ENCODE assay signal across 20 mouse cellular contexts in genomic region chr2:106623680-106624079, GRCm38 (mm10).
"Had no signal": no experiment of that assay in that cellular context is flagged by ENCODE, and none has a peak within 500 bp of the region (broad histone marks: within the 10 kb centered on the region; RNA-seq: fewer than 3 reads in every experiment).

No protein-coding gene starts in this region.

- H3K36me3 ChIP-seq: midbrain, embryonic 10.5 days; midbrain, embryonic 12.5 days; neural tube, embryonic 13.5 days; neural tube, embryonic 15.5 days; stomach, embryonic 15.5 days had no signal

- H3K9ac ChIP-seq: lung, embryonic 14.5 days; midbrain, embryonic 12.5 days; neural tube, embryonic 13.5 days; neural tube, embryonic 15.5 days; stomach, embryonic 15.5 days had no signal

- H3K4me3 ChIP-seq: midbrain, embryonic 10.5 days; midbrain, embryonic 12.5 days; myocyte; neural tube, embryonic 13.5 days; neural tube, embryonic 15.5 days; stomach, embryonic 15.5 days had no signal

- DNase-seq: lung, adult 18-20 months; lung, embryonic 14.5 days; lung, postnatal 10 days; lung, postnatal 4 days; midbrain, embryonic 14.5 days; retina, postnatal 1 day; right cerebral cortex, adult 18-20 months; right cerebral cortex, postnatal 25 days; right cerebral cortex, postnatal 4 days; spleen, adult 18-20 months; thymus, adult 2 months; thymus, postnatal 36 days had no signal

- H3K4me1 ChIP-seq: midbrain, embryonic 12.5 days; neural tube, embryonic 13.5 days; neural tube, embryonic 15.5 days; stomach, embryonic 15.5 days had no signal

- H3K27me3 ChIP-seq: midbrain, embryonic 12.5 days; neural tube, embryonic 13.5 days; neural tube, embryonic 15.5 days; stomach, embryonic 15.5 days had no signal

- H3K4me2 ChIP-seq: lung, embryonic 14.5 days; midbrain, embryonic 12.5 days; neural tube, embryonic 13.5 days; neural tube, embryonic 15.5 days; stomach, embryonic 15.5 days had no signal

- ATAC-seq: midbrain, embryonic 16.5 days had no signal

- H3K27ac ChIP-seq: midbrain, embryonic 10.5 days; midbrain, embryonic 12.5 days; neural tube, embryonic 13.5 days; neural tube, embryonic 15.5 days; stomach, embryonic 15.5 days; stomach, postnatal 0 days had no signal

- H3K9me3 ChIP-seq: midbrain, embryonic 10.5 days; midbrain, embryonic 12.5 days; neural tube, embryonic 13.5 days; neural tube, embryonic 15.5 days; stomach, embryonic 15.5 days had no signal
